Mouse (Mus musculus) ES-Bruce4 (cell line): Measurements from ENCODE around the gene Zfp217.

Source experiments
- CTCF ChIP-seq: IDR thresholded peaks from one replicate; pipeline ENCODE4 v1.8.1; 2011; ENCODE audit warnings: low read depth, low read length
- EP300 ChIP-seq: IDR thresholded peaks from 2 replicates; pipeline ENCODE4 v1.6.1; 2011; ENCODE audit warnings: low read depth, low read length; ENCODE audit not compliant: insufficient read depth
- POLR2A ChIP-seq: IDR thresholded peaks from one replicate; pipeline ENCODE4 v1.8.1; 2011; ENCODE audit warnings: low read length; ENCODE audit not compliant: insufficient read depth

GRCm38 (mm10) chr2:170069976-170070375 lies 77.9 kb downstream of the Zfp217 start:
- no peak for TF ChIP-seq EP300
- no peak for TF ChIP-seq POLR2A
- no peak for TF ChIP-seq CTCF
